ENCODE assay signal across 8 mouse cellular contexts in the genomic region with DNA sequence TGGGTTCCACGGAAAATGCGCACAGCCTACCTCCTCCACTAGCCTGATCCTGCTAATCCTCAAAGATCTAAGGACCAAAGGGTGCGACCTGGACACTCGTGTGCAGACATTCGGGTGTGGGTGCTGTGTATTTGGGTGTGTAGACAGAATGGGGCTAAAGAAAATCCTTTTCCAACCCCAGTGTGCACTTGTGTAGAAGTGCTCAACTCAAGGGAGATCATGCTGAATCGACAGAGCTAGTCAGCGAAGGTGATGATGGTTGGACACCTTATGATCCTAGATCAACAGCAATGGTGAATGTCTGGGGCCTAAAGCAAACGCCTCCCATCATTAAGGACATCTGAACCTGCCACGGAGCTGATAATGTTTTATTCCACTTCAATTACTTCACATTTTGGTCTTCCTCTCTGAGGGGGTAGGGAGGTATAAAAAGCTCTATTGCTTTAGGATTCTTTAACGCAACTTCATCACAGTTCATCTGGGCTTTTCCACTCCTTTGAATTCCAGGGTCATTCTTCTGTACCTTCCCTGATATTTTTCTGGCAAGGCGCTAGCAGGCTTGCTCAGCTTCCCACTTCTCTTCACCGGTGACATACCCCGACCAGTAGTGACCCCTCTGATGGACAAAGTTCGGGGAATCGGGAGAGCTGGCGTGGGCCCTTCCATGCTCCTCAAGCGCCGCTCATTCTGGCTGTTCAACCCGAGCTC. TPM values are rescaled to one million over a fixed set of nuclear protein-coding genes. Genes with fewer than 3 reads are reported as not detected.
A peak's percentile ranks its signal among the peaks of the same experiment; 100 is the strongest.
DNase-seq lines count a peak whose midpoint lies in the region; ATAC-seq and TF ChIP-seq lines count a peak whose summit lies in the region.
"Had no signal": no experiment of that assay in that cellular context is flagged by ENCODE, and none has a peak within 500 bp of the region (broad histone marks: within the 10 kb centered on the region; RNA-seq: fewer than 3 reads in every experiment).

No protein-coding gene starts in this region.

- TF ChIP-seq CTCF in embryonic fibroblast, embryonic 13.5 days (IDR thresholded peaks at IDR 0.05; ENCODE audit: borderline replicate concordance, insufficient read depth, low read length) = no peak

- peak overlapping the region; percentile 84 for H3K4me2 ChIP-seq in limb, embryonic 12.5 days
- H3K4me2 ChIP-seq in stomach, embryonic 14.5 days (replicated peaks; ENCODE audit: low read depth, low read length) = peak overlapping the region; percentile 62

- H3K4me3 ChIP-seq in megakaryocyte, embryonic 14.5 days (replicated peaks) = peak overlapping the region; percentile 97
- peak overlapping the region; percentile 54 for H3K4me3 ChIP-seq in embryonic fibroblast, embryonic 13.5 days (ENCODE audit: insufficient read depth, low read length)
- H3K4me3 ChIP-seq in limb, embryonic 12.5 days (replicated peaks) = peak overlapping the region; percentile 74
- H3K4me3 ChIP-seq in stomach, embryonic 14.5 days (ENCODE audit: low read depth, low read length) = peak overlapping the region; percentile 67

- intact Hi-C loops in left cerebral cortex, postnatal 36 days (cut with DNase I) = no loop called here

- DNase-seq in left cerebral cortex, postnatal 36 days (ENCODE audit: low spot score in 2 of 2) = no peak
- DNase-seq in testis, postnatal 10 days (ENCODE audit: low spot score) = no peak
- DNase-seq: cerebellum, postnatal 14 days had no signal

- H3K27me3 ChIP-seq in megakaryocyte, embryonic 14.5 days (replicated peaks) = no peaks in the 10 kb centered on the region
- H3K27me3 ChIP-seq in limb, embryonic 12.5 days = peaks cover 15% of the 10 kb centered on the region
- H3K27me3 ChIP-seq in stomach, embryonic 14.5 days (ENCODE audit: control insufficient read depth, insufficient read depth, low read length) = no peaks in the 10 kb centered on the region

- H3K27ac ChIP-seq in embryonic fibroblast, embryonic 13.5 days (ENCODE audit: insufficient read depth, low read length) = peak overlapping the region; percentile 82
- peak overlapping the region; percentile 97 for H3K27ac ChIP-seq in limb, embryonic 12.5 days
- peak overlapping the region; percentile 92 for H3K27ac ChIP-seq in stomach, embryonic 14.5 days (ENCODE audit: low read length)

- peaks cover 58% of the 10 kb centered on the region for H3K4me1 ChIP-seq in megakaryocyte, embryonic 14.5 days
- H3K4me1 ChIP-seq in embryonic fibroblast, embryonic 13.5 days (ENCODE audit: control insufficient read depth, insufficient read depth, low read length) = peaks cover 4% of the 10 kb centered on the region; the same call in 1 of the 2 replicates
- H3K4me1 ChIP-seq in limb, embryonic 12.5 days (replicated peaks) = peaks cover 17% of the 10 kb centered on the region
- peaks cover 6% of the 10 kb centered on the region; the same call in 1 of the 2 replicates for H3K4me1 ChIP-seq in stomach, embryonic 14.5 days (ENCODE audit: control insufficient read depth, insufficient read depth, low read length)

- peaks cover 19% of the 10 kb centered on the region for H3K36me3 ChIP-seq in megakaryocyte, embryonic 14.5 days (replicated peaks; ENCODE audit: low read length)
- peaks cover 6% of the 10 kb centered on the region; the same call in 1 of the 2 replicates for H3K36me3 ChIP-seq in limb, embryonic 12.5 days
- no peaks in the 10 kb centered on the region for H3K36me3 ChIP-seq in stomach, embryonic 14.5 days (ENCODE audit: control insufficient read depth, insufficient read depth, low read length)

- H3K9ac ChIP-seq in limb, embryonic 12.5 days (replicated peaks) = peak overlapping the region; percentile 86
- H3K9ac ChIP-seq in stomach, embryonic 14.5 days (replicated peaks; ENCODE audit: low read depth, low read length) = peak overlapping the region; percentile 86

- H3K9me3 ChIP-seq in megakaryocyte, embryonic 14.5 days = no peaks in the 10 kb centered on the region
- no peaks in the 10 kb centered on the region for H3K9me3 ChIP-seq in limb, embryonic 12.5 days
- no peaks in the 10 kb centered on the region for H3K9me3 ChIP-seq in stomach, embryonic 14.5 days (ENCODE audit: control insufficient read depth, low read depth, low read length)

- WGBS in limb, embryonic 12.5 days = 23% methylated on average over 19 of the region's 19 CpGs
- WGBS in stomach, embryonic 14.5 days = 25% methylated on average over 19 of the region's 19 CpGs

- TF ChIP-seq POLR2A in embryonic fibroblast, embryonic 13.5 days (IDR thresholded peaks at IDR 0.05; ENCODE audit: low read depth, low read length) = 0 out of 2 replicates have a peak, but pooled peaks have one; percentile 14

- no peak for ATAC-seq in megakaryocyte, adult 5-6 weeks (ENCODE audit: poor library complexity, severe bottlenecking)
- ATAC-seq in limb, embryonic 12.5 days (ENCODE audit: insufficient number of reproducible peaks, insufficient read depth, low FRiP score, low TSS enrichment, low read depth) = no peak; the same call in 1 of the 2 replicates
- ATAC-seq in stomach, embryonic 14.5 days (ENCODE audit: insufficient number of reproducible peaks, insufficient read depth, low FRiP score, low read depth) = no peak

RNA-seq across cellular contexts. Expression of a gene that starts 1.3 kb away (rescaled TPM):
- 19.8 and 52.4 TPM in 2 replicates for polyA plus RNA-seq in megakaryocyte, embryonic 14.5 days (2012; ENCODE audit: insufficient read depth, low replicate concordance)
- total RNA-seq in megakaryocyte, adult 5-6 weeks (2015) = 0.98 and 2.9 TPM in 2 replicates
- 3.0 and 4.6 TPM in 2 replicates for total RNA-seq in megakaryocyte, adult 5-6 weeks (2017)
- polyA plus RNA-seq in embryonic fibroblast, embryonic 13.5 days (2011; ENCODE audit: insufficient read length, low read depth, missing spikeins) = 0.54 and 0.68 TPM in 2 replicates
- 0.73 and 1.3 TPM in 2 replicates for polyA plus RNA-seq in limb, embryonic 12.5 days (2016; fragmentation: Nextera tagmentation; extraction: Ambion mirVana)
- 0.61 and 2.4 TPM in 2 replicates for polyA plus RNA-seq in stomach, embryonic 14.5 days (2014; fragmentation: Nextera tagmentation; extraction: Ambion mirVana)
- under 1 TPM in 1 of 2 experiments, not detected in 1; 0.32 TPM for total RNA-seq in left cerebral cortex, postnatal 36 days (2021)

RNA-seq across cellular contexts. Expression of a gene that starts 19.7 kb away (rescaled TPM):
- 3.1 and 14.8 TPM in 2 replicates for polyA plus RNA-seq in megakaryocyte, embryonic 14.5 days (2012; ENCODE audit: insufficient read depth, low replicate concordance)
- total RNA-seq in megakaryocyte, adult 5-6 weeks (2015) = 5.3 and 7.5 TPM in 2 replicates
- 4.3 and 7.4 TPM in 2 replicates for total RNA-seq in megakaryocyte, adult 5-6 weeks (2017)
- 6.2 and 6.9 TPM in 2 replicates for polyA plus RNA-seq in embryonic fibroblast, embryonic 13.5 days (2011; ENCODE audit: insufficient read length, low read depth, missing spikeins)
- 7.0 and 7.7 TPM in 2 replicates for polyA plus RNA-seq in limb, embryonic 12.5 days (2016; fragmentation: Nextera tagmentation; extraction: Ambion mirVana)
- 9.0 and 9.9 TPM in 2 replicates for polyA plus RNA-seq in stomach, embryonic 14.5 days (2014; fragmentation: Nextera tagmentation; extraction: Ambion mirVana)
- total RNA-seq in left cerebral cortex, postnatal 36 days (2021) = 1 to 10 TPM; 6.0 to 7.1 TPM
